Mouse (Mus musculus): Measurements from ENCODE around the gene Nr2e1.

DNA sequence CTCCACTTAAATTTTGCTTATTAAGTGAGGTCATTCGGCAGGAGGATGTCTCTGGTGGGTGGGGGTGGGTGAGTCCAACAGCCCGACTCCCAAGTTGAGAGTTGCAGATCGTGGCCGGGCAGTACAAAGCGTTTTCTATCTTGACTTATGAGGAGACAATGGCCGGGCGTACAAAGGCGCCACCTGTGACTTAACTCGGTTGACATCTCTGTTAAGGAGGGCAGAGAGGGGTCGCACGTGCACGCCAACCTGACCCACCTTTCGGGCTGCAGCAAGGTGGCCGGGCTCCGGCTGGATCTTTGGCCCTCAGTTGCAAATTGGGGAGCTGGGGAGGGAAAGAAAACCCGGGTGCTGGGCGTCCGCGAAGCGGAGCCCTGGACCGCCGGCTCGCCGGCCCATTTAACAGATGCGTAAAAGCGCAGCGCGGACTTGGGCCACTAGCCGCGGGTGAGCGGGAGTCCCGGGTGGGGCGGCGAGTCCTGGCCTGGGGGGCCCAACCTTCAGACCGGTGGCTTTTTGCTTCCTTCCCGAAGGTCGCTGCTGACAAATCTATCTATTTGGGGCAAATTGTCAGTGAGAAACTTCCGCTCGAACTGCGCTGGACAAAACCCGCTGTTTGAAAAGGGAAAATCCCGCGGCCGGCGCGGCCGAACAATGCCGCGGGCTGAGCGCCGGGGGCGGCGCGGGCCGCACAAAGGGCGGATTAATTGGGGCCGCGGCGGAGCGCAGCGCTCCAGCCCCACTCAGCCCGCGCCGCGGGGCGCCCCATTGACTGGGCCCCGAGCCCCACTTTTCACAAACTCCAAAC is 8.0 kb upstream of the Nr2e1 start:
- TF ChIP-seq CTCF (IDR thresholded peaks at IDR 0.05; ENCODE audit: borderline replicate concordance, extremely low read depth, insufficient read depth, insufficient read length): no peak
- TF ChIP-seq POLR2A (IDR thresholded peaks at IDR 0.05; ENCODE audit: borderline replicate concordance, extremely low read depth, insufficient read depth, insufficient read length, poor library complexity, severe bottlenecking): no peak

Measured in brain, embryonic 14.5 days (tissue).